Mouse (Mus musculus) testis, adult 2 months (tissue): ENCODE measurements at regions not wholly inside any gene's neighbourhood (a gene's known extent, or its start where the extent isn't known, plus 50 kb on each side); places are given as distances from the start of the nearest gene placed in this dataset.

ENCODE experiments used
- H3K27ac ChIP-seq: fragments of 200-500 bp; 2 replicates; pipeline ENCODE4 v1.5.1; 2012; ENCODE audit warnings: low read depth, low read length; ENCODE audit not compliant: control insufficient read depth, insufficient read depth
- H3K27me3 ChIP-seq: fragments of 200-500 bp; 2 replicates; pipeline ENCODE4 v1.6.1; 2012; ENCODE audit warnings: mild to moderate bottlenecking, low read length, moderate library complexity; ENCODE audit not compliant: control insufficient read depth, insufficient read depth
- H3K36me3 ChIP-seq: fragments of 200-500 bp; 2 replicates; pipeline ENCODE4 v1.6.1; 2012; ENCODE audit warnings: mild to moderate bottlenecking, low read length; ENCODE audit not compliant: control insufficient read depth, insufficient read depth
- H3K4me1 ChIP-seq: fragments of 200-500 bp; 2 replicates; pipeline ENCODE4 v1.6.1; 2012; ENCODE audit warnings: low read length; ENCODE audit not compliant: control insufficient read depth, insufficient read depth
- H3K4me3 ChIP-seq: fragments of 200-500 bp; 2 replicates; pipeline ENCODE4 v1.5.1; 2012; ENCODE audit warnings: low read depth, mild to moderate bottlenecking, low read length, moderate library complexity, mixed read lengths; ENCODE audit not compliant: control insufficient read depth
- CTCF ChIP-seq: fragments of 200-500 bp; IDR thresholded peaks from 2 replicates; pipeline ENCODE4 v1.5.1; 2012; ENCODE audit warnings: low read depth, mild to moderate bottlenecking, inconsistent platforms, low read length, moderate library complexity; ENCODE audit not compliant: control insufficient read depth, insufficient read depth, insufficient replicate concordance
- POLR2A ChIP-seq: fragments of 200-500 bp; IDR thresholded peaks from 2 replicates; pipeline ENCODE4 v1.6.1; 2012; ENCODE audit warnings: low read depth, mild to moderate bottlenecking, inconsistent platforms, low read length, moderate library complexity; ENCODE audit not compliant: control insufficient read depth

DNA sequence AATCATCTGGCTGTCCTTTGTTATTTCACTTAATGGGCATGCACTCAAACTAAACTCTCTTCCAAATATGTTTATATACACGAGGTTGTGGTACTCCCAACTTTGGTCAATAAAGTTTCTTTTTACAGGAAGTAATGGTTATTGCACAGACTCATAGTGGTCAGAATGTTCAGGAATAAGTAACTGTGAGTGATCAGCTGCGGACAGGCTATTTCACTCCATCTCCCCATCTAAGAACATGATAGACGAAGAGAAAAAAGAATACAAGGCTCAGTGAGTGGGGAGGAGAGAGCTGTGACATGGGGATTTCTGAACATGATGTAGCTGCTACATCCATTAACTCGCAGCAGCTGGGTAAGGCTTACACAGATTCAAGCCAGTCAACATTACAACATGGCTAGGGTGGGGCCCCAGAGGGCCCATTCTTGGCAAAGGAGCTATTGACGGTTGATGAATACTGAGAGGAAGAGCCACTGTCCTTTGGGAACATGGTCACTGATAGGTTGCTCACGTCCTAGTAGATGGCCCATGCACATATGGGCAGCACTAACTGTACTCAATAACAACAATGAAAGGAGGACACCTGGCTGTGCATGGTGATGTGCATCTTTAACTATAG lies 98.4 kb upstream of the Pum3 start:
- TF ChIP-seq CTCF (no peak), POLR2A (no peak)
- Histone ChIP-seq H3K4me3 (no peak overlapping the region), H3K36me3 (no peaks in the 10 kb centered on the region), H3K27me3 (no peaks in the 10 kb centered on the region), H3K27ac (no peak overlapping the region), H3K4me1 (no peaks in the 10 kb centered on the region)

DNA sequence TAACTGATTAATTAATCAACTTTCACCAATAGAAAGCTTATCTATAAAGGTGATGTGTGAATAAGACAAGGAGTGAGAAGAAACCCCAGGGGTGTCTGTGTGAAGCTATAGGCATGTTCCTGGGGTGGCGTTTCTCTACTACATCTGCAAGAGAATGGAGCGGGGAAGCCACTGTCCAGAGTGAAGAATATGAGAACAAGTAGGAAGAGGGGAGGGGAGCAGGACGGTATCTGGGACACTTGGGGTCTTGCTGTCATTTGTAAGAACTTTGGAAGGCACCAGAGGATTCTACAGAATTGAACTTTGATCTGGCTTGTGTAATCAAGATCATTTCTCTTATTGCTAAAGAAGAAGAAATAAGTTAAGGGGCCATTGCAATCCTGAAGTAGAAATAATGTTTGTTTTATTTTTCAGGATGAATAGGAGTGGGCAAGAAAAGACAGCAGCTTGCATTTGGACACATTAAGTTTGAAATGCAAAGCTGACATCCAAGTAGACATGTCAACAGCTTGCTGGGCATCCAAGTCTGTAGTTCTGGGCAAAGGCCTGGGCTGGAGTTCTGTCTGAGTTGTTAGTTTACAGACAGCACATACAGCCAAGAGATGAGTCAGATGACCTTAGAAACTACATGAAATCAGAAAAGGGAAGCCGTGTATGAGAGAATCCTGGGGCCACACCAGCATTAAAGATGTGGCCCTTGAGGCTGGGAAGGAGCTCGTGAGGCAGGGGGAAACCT lies 89.9 kb upstream of the Pum3 start:
- Histone ChIP-seq H3K4me3 (no peak overlapping the region), H3K27ac (no peak overlapping the region), H3K36me3 (no peaks in the 10 kb centered on the region), H3K4me1 (no peaks in the 10 kb centered on the region), H3K27me3 (no peaks in the 10 kb centered on the region)
- no peak for TF ChIP-seq CTCF
- no peak for TF ChIP-seq POLR2A

DNA sequence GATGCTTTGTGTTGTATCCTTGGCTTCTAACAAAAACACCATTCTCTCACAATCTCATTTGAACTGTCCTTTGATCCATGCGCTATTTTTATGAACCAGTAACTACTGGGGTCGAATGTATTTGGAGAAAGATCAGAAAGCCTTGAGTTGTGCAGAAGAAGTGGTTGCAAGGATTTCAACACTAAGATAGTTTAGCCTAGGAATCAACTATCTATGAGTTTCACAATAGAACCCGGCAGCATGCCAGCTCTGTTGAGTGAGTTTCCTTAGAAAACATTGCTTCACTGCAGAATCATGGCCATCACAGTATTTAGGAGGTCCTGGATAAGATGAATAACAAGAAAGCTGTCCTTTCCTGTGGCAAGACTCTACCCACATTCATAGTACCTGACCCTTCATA lies 84.6 kb upstream of the Pum3 start:
- no peaks in the 10 kb centered on the region for H3K4me1 ChIP-seq

DNA sequence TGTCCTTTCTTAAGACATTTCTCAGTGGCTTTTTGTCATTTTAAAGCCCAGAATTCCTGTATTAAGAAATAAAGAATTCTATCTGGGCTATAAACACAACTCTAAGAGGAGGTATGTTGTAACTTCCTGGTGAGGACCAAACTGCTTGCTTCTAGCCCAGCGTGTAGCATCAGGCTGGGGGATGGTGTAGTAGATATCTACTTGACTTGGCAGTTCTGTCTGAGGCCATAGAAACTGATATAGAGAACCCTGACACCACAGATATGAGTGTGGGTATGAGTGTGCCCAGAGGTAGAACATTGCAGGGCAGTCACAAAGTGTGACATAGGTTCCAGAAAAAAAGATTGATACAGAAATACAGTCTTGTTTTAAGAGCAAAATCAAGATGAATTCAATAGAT lies 83.9 kb upstream of the Pum3 start:
- no peak overlapping the region for H3K27ac ChIP-seq
- no peaks in the 10 kb centered on the region for H3K36me3 ChIP-seq
- no peak overlapping the region for H3K4me3 ChIP-seq
- H3K4me1 ChIP-seq = no peaks in the 10 kb centered on the region
- no peaks in the 10 kb centered on the region for H3K27me3 ChIP-seq
- TF ChIP-seq CTCF (no peak), POLR2A (no peak)

More for the DNA sequence above, 84.6 kb upstream of the Pum3 start:
- Histone ChIP-seq H3K4me3 (no peak overlapping the region), H3K36me3 (no peaks in the 10 kb centered on the region), H3K27me3 (no peaks in the 10 kb centered on the region), H3K27ac (no peak overlapping the region)
- TF ChIP-seq CTCF (no peak), POLR2A (no peak)

DNA sequence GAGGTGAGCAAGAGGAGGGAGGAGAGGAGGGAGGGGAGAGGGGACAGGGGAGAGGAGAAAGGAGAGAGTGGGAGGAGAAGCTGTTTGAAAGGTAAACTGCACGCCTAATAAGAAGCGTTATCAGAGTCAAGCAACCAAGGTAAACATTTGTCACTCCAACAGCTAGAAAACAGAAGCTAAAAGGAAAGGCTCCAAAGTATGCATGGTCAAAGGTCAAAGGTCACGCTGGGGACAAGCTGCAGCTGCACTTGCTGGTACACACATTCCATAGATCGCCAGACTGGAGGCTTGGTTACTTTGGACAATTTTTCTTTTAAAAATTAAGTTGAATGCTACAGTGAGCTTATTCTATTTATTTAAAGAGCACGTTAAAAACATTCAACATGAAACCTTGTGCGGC lies 81.7 kb upstream of the Pum3 start:
- H3K27ac ChIP-seq = no peak overlapping the region
- TF ChIP-seq CTCF (no peak), POLR2A (no peak)
- H3K27me3 ChIP-seq = no peaks in the 10 kb centered on the region
- no peaks in the 10 kb centered on the region for H3K36me3 ChIP-seq
- no peak overlapping the region for H3K4me3 ChIP-seq
- H3K4me1 ChIP-seq = no peaks in the 10 kb centered on the region

GRCm38 (mm10) chr19:27509956-27510639 lies 80.5 kb upstream of the Pum3 start:
- TF ChIP-seq POLR2A = no peak
- TF ChIP-seq CTCF = no peak
- no peaks in the 10 kb centered on the region for H3K27me3 ChIP-seq
- H3K36me3 ChIP-seq = no peaks in the 10 kb centered on the region
- H3K4me3 ChIP-seq = no peak overlapping the region
- H3K4me1 ChIP-seq = no peaks in the 10 kb centered on the region
- no peak overlapping the region for H3K27ac ChIP-seq

DNA sequence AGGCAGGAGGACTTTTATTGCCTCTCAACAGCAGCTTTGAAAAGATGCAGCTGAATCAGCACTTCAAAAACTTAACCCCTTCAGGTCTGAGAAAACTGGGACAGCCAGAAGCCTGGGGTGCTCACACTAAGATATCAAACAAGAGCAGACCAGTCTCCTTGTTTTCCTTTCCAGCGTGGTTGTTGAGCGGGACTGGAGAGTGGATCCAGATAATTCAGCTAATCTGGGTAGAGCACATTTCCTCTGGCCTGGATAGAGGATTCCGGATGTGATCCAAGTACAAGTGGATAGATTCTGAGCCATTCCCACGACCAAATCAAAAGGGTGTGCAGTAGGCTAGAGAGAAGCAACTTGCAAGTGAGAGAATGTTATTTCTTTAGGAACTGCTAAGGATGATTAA lies 68.7 kb upstream of the Pum3 start:
- TF ChIP-seq CTCF (no peak), POLR2A (no peak)
- no peak overlapping the region for H3K27ac ChIP-seq
- H3K4me3 ChIP-seq = no peak overlapping the region

More for the DNA sequence above, 68.7 kb upstream of the Pum3 start:
- Histone ChIP-seq H3K4me1 (no peaks in the 10 kb centered on the region), H3K27me3 (no peaks in the 10 kb centered on the region), H3K36me3 (no peaks in the 10 kb centered on the region)
